Mouse (Mus musculus) neural tube, embryonic 14.5 days (tissue): ENCODE measurements around the gene Atf7. TPM values are rescaled to one million over a fixed set of nuclear protein-coding genes. Genes with fewer than 3 reads are reported as not detected.

Source experiments
- ATAC-seq: fragments of 200-750 bp; cut with Nextera tagmentation; 2 replicates; pipeline ENCODE4 v1.8.0; 2017; ENCODE audit warnings: low read depth, mild to moderate bottlenecking, moderate TSS enrichment, moderate library complexity
- H3K27ac ChIP-seq: fragments of 300-500 bp; sonication (generic); 2 replicates; pipeline ENCODE4 v1.5.1; 2014; ENCODE audit warnings: low read depth, mild to moderate bottlenecking, control low read depth, low read length, moderate library complexity, mixed read lengths
- H3K27me3 ChIP-seq: fragments of 300-500 bp; sonication (generic); 2 replicates; pipeline ENCODE4 v1.6.1; 2014; ENCODE audit warnings: low read length; ENCODE audit not compliant: control insufficient read depth, insufficient read depth
- H3K36me3 ChIP-seq: fragments of 300-500 bp; sonication (generic); 2 replicates; pipeline ENCODE4 v1.6.1; 2014; ENCODE audit warnings: low read length, mixed read lengths; ENCODE audit not compliant: control insufficient read depth, insufficient read depth
- H3K4me1 ChIP-seq: fragments of 300-500 bp; sonication (generic); 2 replicates; pipeline ENCODE4 v1.6.1; 2014; ENCODE audit warnings: low read length; ENCODE audit not compliant: control insufficient read depth, insufficient read depth
- H3K4me2 ChIP-seq: fragments of 300-500 bp; sonication (generic); 2 replicates; pipeline ENCODE4 v1.6.1; 2014; ENCODE audit warnings: mild to moderate bottlenecking, low read depth, low read length, control low read depth
- H3K4me3 ChIP-seq: fragments of 300-500 bp; sonication (generic); 2 replicates; pipeline ENCODE4 v1.5.1; 2014; ENCODE audit warnings: low read depth, low read length, control low read depth, mixed read lengths
- H3K9ac ChIP-seq: fragments of 300-500 bp; sonication (generic); replicated peaks from 2 replicates; pipeline ENCODE4 v1.6.1; 2014; ENCODE audit warnings: low read depth, mild to moderate bottlenecking, control low read depth, low read length, mixed read lengths
- H3K9me3 ChIP-seq: fragments of 300-500 bp; sonication (generic); 2 replicates; pipeline ENCODE4 v1.6.1; 2016; ENCODE audit warnings: low read length; ENCODE audit not compliant: control insufficient read depth
- WGBS: fragments of 180-500 bp; shearing (Covaris S2); extraction: QIAGEN DNeasy Blood & Tissue Kit; methylation state at CpG from one replicate; pipeline ENCODE4 v1.1.7; 2014; 5-methylcytosine and 5-hydroxymethylcytosine counted together
- polyA plus RNA-seq: library from polyadenylated mRNA; unstranded; fragments of >200 nt; fragmentation: Nextera tagmentation; extraction: Ambion mirVana; gene quantifications from 2 replicates; pipeline ENCODE4 v1.2.1, GENCODE M21; 2014

Gene Atf7
- polyA plus RNA-seq, 1 experiment from 2014 or later = 13.3 TPM

GRCm38 (mm10) chr15:102516728-102517404, 108.4 kb downstream of the Atf7 start, which contains the start of gene Map3k12:
TSS of gene Map3k12 (minus strand) at chr15:102517064.
- H3K4me1 ChIP-seq = peaks cover 30% of the 10 kb centered on the region
- H3K27ac ChIP-seq = peak within 1 kb of the TSS; percentile 98
- peak within 1 kb of the TSS; percentile 73 for H3K9ac ChIP-seq
- ATAC-seq = peak; percentile 23
- H3K4me3 ChIP-seq = peak within 1 kb of the TSS; percentile 53
- H3K4me2 ChIP-seq = peak within 1 kb of the TSS; percentile 98
- under 1% methylated on average over 39 of the region's 43 CpGs for WGBS
- no peaks in the 10 kb centered on the region for H3K9me3 ChIP-seq
- H3K36me3 ChIP-seq = no peaks in the 10 kb centered on the region
- H3K27me3 ChIP-seq = no peaks in the 10 kb centered on the region

- Histone ChIP-seq H3K9me3 (no peaks in the 10 kb centered on the region), H3K4me1 (peaks cover 36% of the 10 kb centered on the region), H3K4me3 (peak overlapping the region; percentile 53), H3K27me3 (no peaks in the 10 kb centered on the region), H3K36me3 (no peaks in the 10 kb centered on the region), H3K27ac (peak overlapping the region; percentile 98), H3K4me2 (peak overlapping the region; percentile 98), H3K9ac (peak overlapping the region; percentile 73)
- 2% methylated on average over 11 of the region's 12 CpGs for whole genome bisulfite sequencing
- no peak for ATAC-seq
These were observed 109.0 kb downstream of the Atf7 start for GRCm38 (mm10) chr15:102516293-102516692.

- 50% methylated on average over 4 of the region's 4 CpGs for WGBS
- Histone ChIP-seq H3K9ac (peak overlapping the region; percentile 73), H3K9me3 (no peaks in the 10 kb centered on the region), H3K27ac (peak overlapping the region; percentile 98; the same call in 1 of the 2 replicates), H3K4me1 (peaks cover 39% of the 10 kb centered on the region), H3K36me3 (no peaks in the 10 kb centered on the region), H3K27me3 (no peaks in the 10 kb centered on the region), H3K4me2 (peak overlapping the region; percentile 98), H3K4me3 (peak overlapping the region; percentile 53)
- ATAC-seq = no peak
These were observed 109.5 kb downstream of the Atf7 start for GRCm38 (mm10) chr15:102515791-102516190.

- peaks cover 39% of the 10 kb centered on the region for H3K4me1 ChIP-seq
- no peaks in the 10 kb centered on the region for H3K36me3 ChIP-seq
- peak overlapping the region; percentile 98 for H3K4me2 ChIP-seq
- peak overlapping the region; percentile 53; the same call in 1 of the 2 replicates for H3K4me3 ChIP-seq
- WGBS = 86% methylated on average over 2 of the region's 2 CpGs
- no peak for ATAC-seq
- H3K9ac ChIP-seq = peak overlapping the region; percentile 73
- H3K27ac ChIP-seq = no peak overlapping the region
- no peaks in the 10 kb centered on the region for H3K9me3 ChIP-seq
- no peaks in the 10 kb centered on the region for H3K27me3 ChIP-seq
These were observed 110.0 kb downstream of the Atf7 start for GRCm38 (mm10) chr15:102515261-102515660.

- no peak overlapping the region for H3K9ac ChIP-seq
- no peaks in the 10 kb centered on the region for H3K9me3 ChIP-seq
- WGBS = 71% methylated on average over 3 of the region's 3 CpGs
- H3K27me3 ChIP-seq = no peaks in the 10 kb centered on the region
- H3K4me3 ChIP-seq = no peak overlapping the region
- peaks cover 5% of the 10 kb centered on the region; the same call in 1 of the 2 replicates for H3K36me3 ChIP-seq
- peaks cover 42% of the 10 kb centered on the region for H3K4me1 ChIP-seq
- ATAC-seq = no peak
- H3K4me2 ChIP-seq = no peak overlapping the region
- H3K27ac ChIP-seq = no peak overlapping the region; the same call in 1 of the 2 replicates
These were observed 112.3 kb downstream of the Atf7 start for GRCm38 (mm10) chr15:102513004-102513403.

- Histone ChIP-seq H3K4me1 (peaks cover 42% of the 10 kb centered on the region), H3K4me2 (peak overlapping the region; percentile 51; the same call in 1 of the 2 replicates), H3K9me3 (no peaks in the 10 kb centered on the region), H3K27me3 (no peaks in the 10 kb centered on the region), H3K4me3 (no peak overlapping the region), H3K9ac (no peak overlapping the region), H3K36me3 (peaks cover 6% of the 10 kb centered on the region; the same call in 1 of the 2 replicates), H3K27ac (peak overlapping the region; percentile 79; the same call in 1 of the 2 replicates)
- no peak for ATAC-seq
These were observed 112.8 kb downstream of the Atf7 start for GRCm38 (mm10) chr15:102512471-102512870.

GRCm38 (mm10) chr15:102512010-102512409, 113.3 kb downstream of the Atf7 start:
- WGBS = 26% methylated on average over 5 of the region's 5 CpGs
- H3K36me3 ChIP-seq = peaks cover 6% of the 10 kb centered on the region; the same call in 1 of the 2 replicates
- ATAC-seq = no peak
- no peaks in the 10 kb centered on the region for H3K9me3 ChIP-seq
- H3K4me2 ChIP-seq = peak overlapping the region; percentile 51
- peaks cover 42% of the 10 kb centered on the region for H3K4me1 ChIP-seq
- no peaks in the 10 kb centered on the region for H3K27me3 ChIP-seq
- 0 out of 2 replicates have a peak overlapping the region, but pooled peaks have one; percentile 3 for H3K4me3 ChIP-seq
- H3K27ac ChIP-seq = peak overlapping the region; percentile 79
- no peak overlapping the region for H3K9ac ChIP-seq

- Histone ChIP-seq H3K9ac (no peak overlapping the region), H3K9me3 (no peaks in the 10 kb centered on the region), H3K4me2 (peak overlapping the region; percentile 51), H3K4me3 (no peak overlapping the region), H3K4me1 (peaks cover 42% of the 10 kb centered on the region), H3K36me3 (peaks cover 6% of the 10 kb centered on the region; the same call in 1 of the 2 replicates), H3K27me3 (no peaks in the 10 kb centered on the region), H3K27ac (peak overlapping the region; percentile 79)
- 8% methylated on average over 6 of the region's 6 CpGs for WGBS
- ATAC-seq = no peak
These were observed 113.9 kb downstream of the Atf7 start for GRCm38 (mm10) chr15:102511285-102511833.
